12 mouse cellular contexts compared by ENCODE assay signal in the genomic region with DNA sequence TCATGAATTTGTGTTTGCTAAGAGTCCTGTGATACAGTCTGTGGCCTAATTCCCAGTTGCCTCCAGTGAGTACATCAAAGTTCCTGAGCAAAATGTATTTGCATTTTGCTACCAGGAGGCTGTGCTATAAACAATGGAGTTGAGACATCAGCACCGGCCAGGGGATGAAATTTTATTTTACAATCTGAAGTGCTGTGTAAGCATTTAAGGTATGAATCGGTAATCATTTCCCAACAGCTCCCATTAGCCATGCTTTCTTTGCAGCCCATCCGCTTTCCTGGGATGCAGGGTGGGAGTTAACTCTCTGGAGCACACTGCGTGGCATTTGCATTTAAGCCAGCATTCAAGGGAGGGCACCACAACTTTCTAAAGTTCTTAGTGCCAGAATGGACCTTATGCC. TPM values are rescaled to one million over a fixed set of nuclear protein-coding genes. Genes with fewer than 3 reads are reported as not detected.
DNase-seq lines count a peak whose midpoint lies in the region; ATAC-seq lines count a peak whose summit lies in the region.
"Had no signal": no experiment of that assay in that cellular context is flagged by ENCODE, and none has a peak within 500 bp of the region (broad histone marks: within the 10 kb centered on the region; RNA-seq: fewer than 3 reads in every experiment).

No protein-coding gene starts in this region.

- H3K27ac ChIP-seq in kidney, embryonic 14.5 days (ENCODE audit: low read depth, low read length), result 0 out of 2 replicates have a peak overlapping the region, but pooled peaks have one; percentile 17
- peak overlapping the region; percentile 86 for H3K27ac ChIP-seq in hindbrain, embryonic 10.5 days
- H3K27ac ChIP-seq in neural tube, embryonic 11.5 days (ENCODE audit: low read depth, low read length), result peak overlapping the region; percentile 54; the same call in 1 of the 2 replicates
- H3K27ac ChIP-seq: embryonic facial prominence, embryonic 13.5 days; stomach, embryonic 15.5 days had no signal

- no peak for ATAC-seq in kidney, embryonic 14.5 days (ENCODE audit: low FRiP score, low TSS enrichment)
- no peak for ATAC-seq in neural tube, embryonic 11.5 days (ENCODE audit: insufficient read depth, low FRiP score, low TSS enrichment)

- DNase-seq in kidney, adult 11 months, result no peak
- DNase-seq in NIH3T3 (ENCODE audit: low read depth), result peak; percentile 38
- peak; percentile 42 for DNase-seq in hindbrain, embryonic 10.5 days (ENCODE audit: low spot score)
- peak; percentile 36 for DNase-seq in neural tube, embryonic 11.5 days (ENCODE audit: low spot score)
- no peak for DNase-seq in spleen, postnatal 10 days (ENCODE audit: low spot score in 2 of 2)
- DNase-seq in right cerebral cortex, postnatal 10 days (ENCODE audit: low spot score in 2 of 2), result no peak
- no peak for DNase-seq in layer of hippocampus, adult 9-11 months
- DNase-seq: gastrocnemius, postnatal 14 days; heart, postnatal 36 days had no signal

- no peak overlapping the region for H3K4me3 ChIP-seq in kidney, embryonic 14.5 days (ENCODE audit: low read length)
- peak overlapping the region; percentile 16; the same call in 1 of the 2 replicates for H3K4me3 ChIP-seq in hindbrain, embryonic 10.5 days
- H3K4me3 ChIP-seq in neural tube, embryonic 11.5 days (ENCODE audit: low read depth, low read length), result no peak overlapping the region
- H3K4me3 ChIP-seq: embryonic facial prominence, embryonic 13.5 days; stomach, embryonic 15.5 days had no signal

- H3K4me1 ChIP-seq in kidney, embryonic 14.5 days (ENCODE audit: control insufficient read depth, insufficient read depth, low read length), result peaks cover 8% of the 10 kb centered on the region
- H3K4me1 ChIP-seq in hindbrain, embryonic 10.5 days (replicated peaks), result peaks cover 93% of the 10 kb centered on the region
- H3K4me1 ChIP-seq in neural tube, embryonic 11.5 days (ENCODE audit: control insufficient read depth, insufficient read depth, low read length), result peaks cover 40% of the 10 kb centered on the region
- H3K4me1 ChIP-seq: stomach, embryonic 15.5 days had no signal

- no peak overlapping the region for H3K4me2 ChIP-seq in kidney, embryonic 14.5 days (replicated peaks; ENCODE audit: low read depth, low read length)
- H3K4me2 ChIP-seq in neural tube, embryonic 11.5 days (ENCODE audit: low read depth), result no peak overlapping the region
- H3K4me2 ChIP-seq: embryonic facial prominence, embryonic 13.5 days; stomach, embryonic 15.5 days had no signal

- H3K27me3 ChIP-seq in kidney, embryonic 14.5 days (ENCODE audit: control insufficient read depth, insufficient read depth, low read length), result no peaks in the 10 kb centered on the region
- peaks cover 10% of the 10 kb centered on the region; the same call in 1 of the 2 replicates for H3K27me3 ChIP-seq in hindbrain, embryonic 10.5 days (ENCODE audit: insufficient read depth, poor library complexity, severe bottlenecking)
- no peaks in the 10 kb centered on the region for H3K27me3 ChIP-seq in neural tube, embryonic 11.5 days (ENCODE audit: control insufficient read depth, insufficient read depth, low read length)
- H3K27me3 ChIP-seq: stomach, embryonic 15.5 days had no signal

- H3K9ac ChIP-seq in kidney, embryonic 14.5 days (ENCODE audit: low read depth, low read length), result no peak overlapping the region
- H3K9ac ChIP-seq in neural tube, embryonic 11.5 days (ENCODE audit: low read length), result no peak overlapping the region
- H3K9ac ChIP-seq: embryonic facial prominence, embryonic 13.5 days; stomach, embryonic 15.5 days had no signal

- H3K36me3 ChIP-seq in kidney, embryonic 14.5 days (ENCODE audit: control insufficient read depth, insufficient read depth, low read length), result peaks cover 5% of the 10 kb centered on the region; the same call in 1 of the 2 replicates
- peaks cover 20% of the 10 kb centered on the region for H3K36me3 ChIP-seq in hindbrain, embryonic 10.5 days
- no peaks in the 10 kb centered on the region; the same call in 1 of the 2 replicates for H3K36me3 ChIP-seq in neural tube, embryonic 11.5 days (ENCODE audit: control insufficient read depth, insufficient read depth, low read length)

- H3K9me3 ChIP-seq in kidney, embryonic 14.5 days (ENCODE audit: control insufficient read depth, low read length), result no peaks in the 10 kb centered on the region
- no peaks in the 10 kb centered on the region for H3K9me3 ChIP-seq in hindbrain, embryonic 10.5 days
- no peaks in the 10 kb centered on the region for H3K9me3 ChIP-seq in neural tube, embryonic 11.5 days (ENCODE audit: control insufficient read depth, low read length)
- H3K9me3 ChIP-seq: embryonic facial prominence, embryonic 13.5 days; stomach, embryonic 15.5 days had no signal

- WGBS in kidney, embryonic 14.5 days, result 33% methylated on average over 4 of the region's 4 CpGs
- WGBS in hindbrain, embryonic 10.5 days, result 22% methylated on average over 4 of the region's 4 CpGs
- WGBS in neural tube, embryonic 11.5 days, result 15% methylated on average over 4 of the region's 4 CpGs

RNA-seq across cellular contexts. Expression of a gene that starts 45.7 kb away (rescaled TPM):
- polyA plus RNA-seq in kidney, embryonic 14.5 days (2014; fragmentation: Nextera tagmentation; extraction: Ambion mirVana), result 0.17 and 0.19 TPM in 2 replicates
- 49.2 and 66.6 TPM in 2 replicates for polyA plus RNA-seq in hindbrain, embryonic 10.5 days (2016; fragmentation: Nextera tagmentation; extraction: Ambion mirVana)
- 56.3 and 62.9 TPM in 2 replicates for polyA plus RNA-seq in neural tube, embryonic 11.5 days (2014; fragmentation: Nextera tagmentation; extraction: Ambion mirVana)

Comparison
In these comparisons a context has a peak if more than half of its experiments do, and no peak if none do; other contexts are left out.
1. H3K27ac ChIP-seq: peak in every context shown above with its lines; median percentile 86 in hindbrain, embryonic 10.5 days; 54 in neural tube, embryonic 11.5 days; 17 in kidney, embryonic 14.5 days.
2. DNase-seq: peak in NIH3T3 (single experiment), hindbrain, embryonic 10.5 days (single experiment) and neural tube, embryonic 11.5 days (single experiment); none in kidney, adult 11 months (single experiment), spleen, postnatal 10 days (0 of 2), right cerebral cortex, postnatal 10 days (0 of 2) and layer of hippocampus, adult 9-11 months (single experiment).
3. RNA of a gene that starts 45.7 kb away (polyA plus RNA-seq): 49.2 to 66.6 TPM in hindbrain, embryonic 10.5 days and 56.3 to 62.9 TPM in neural tube, embryonic 11.5 days; 0.17 to 0.19 TPM in kidney, embryonic 14.5 days; every median in the first group is over 10 times any median in the second.